Mouse (Mus musculus) embryonic facial prominence, embryonic 13.5 days (tissue): ENCODE data around the gene Trmo. TPM values are rescaled to one million over a fixed set of nuclear protein-coding genes. Genes with fewer than 3 reads are reported as not detected.

Experiments
- ATAC-seq: fragments of 200-750 bp; cut with Nextera tagmentation; 2 replicates; pipeline ENCODE4 v1.8.0; 2017; ENCODE audit warnings: low read depth; ENCODE audit not compliant: insufficient number of reproducible peaks, insufficient read depth, low FRiP score, low TSS enrichment
- H3K27ac ChIP-seq: fragments of 300-500 bp; sonication (generic); 2 replicates; pipeline ENCODE4 v1.5.1; 2015; ENCODE audit warnings: moderate library complexity, mild to moderate bottlenecking, inconsistent platforms
- H3K27me3 ChIP-seq: fragments of 300-500 bp; sonication (generic); 2 replicates; pipeline ENCODE4 v1.6.1; 2015; ENCODE audit warnings: mild to moderate bottlenecking, inconsistent platforms
- H3K36me3 ChIP-seq: fragments of 300-500 bp; sonication (generic); 2 replicates; pipeline ENCODE4 v1.6.1; 2015; ENCODE audit warnings: mild to moderate bottlenecking, inconsistent platforms
- H3K4me1 ChIP-seq: fragments of 300-500 bp; sonication (generic); 2 replicates; pipeline ENCODE4 v1.6.1; 2015; ENCODE audit warnings: inconsistent platforms
- H3K4me2 ChIP-seq: fragments of 300-500 bp; sonication (generic); 2 replicates; pipeline ENCODE4 v1.6.1; 2015; ENCODE audit warnings: moderate library complexity, mild to moderate bottlenecking, inconsistent platforms
- H3K4me3 ChIP-seq: fragments of 300-500 bp; sonication (generic); 2 replicates; pipeline ENCODE4 v1.5.1; 2015; ENCODE audit warnings: mild to moderate bottlenecking, inconsistent platforms
- H3K9ac ChIP-seq: fragments of 300-500 bp; sonication (generic); 2 replicates; pipeline ENCODE4 v1.6.1; 2015; ENCODE audit warnings: mild to moderate bottlenecking, inconsistent platforms
- H3K9me3 ChIP-seq: fragments of 300-500 bp; sonication (generic); 2 replicates; pipeline ENCODE4 v1.6.1; 2016; ENCODE audit warnings: inconsistent platforms
- WGBS: fragments of 180-500 bp; shearing (Covaris S2); methylation state at CpG from one replicate; pipeline ENCODE4 v1.1.7; 2015; ENCODE audit warnings: mixed read lengths; 5-methylcytosine and 5-hydroxymethylcytosine counted together
- polyA plus RNA-seq: library from polyadenylated mRNA; unstranded; fragments of >200 nt; fragmentation: Nextera tagmentation; extraction: Ambion mirVana; gene quantifications from 2 replicates; pipeline ENCODE4 v1.2.1, GENCODE M21; 2015

Trmo gene
- polyA plus RNA-seq, 1 experiment from 2014 or later = 9.3 TPM

- Histone ChIP-seq H3K36me3 (no peaks in the 10 kb centered on the region), H3K27me3 (peaks cover 99% of the 10 kb centered on the region), H3K4me2 (no peak overlapping the region), H3K27ac (no peak overlapping the region), H3K9me3 (no peaks in the 10 kb centered on the region), H3K4me3 (no peak overlapping the region), H3K4me1 (peaks cover 25% of the 10 kb centered on the region), H3K9ac (no peak overlapping the region)
- no peak for ATAC-seq
- whole genome bisulfite sequencing = 18% methylated on average over 6 of the region's 6 CpGs
Observed at GRCm38 (mm10) chr4:46346221-46346620, 43.0 kb downstream of the Trmo start.

- 0 out of 2 replicates have a peak overlapping the region, but pooled peaks have one; percentile 58 for H3K4me2 ChIP-seq
- H3K9ac ChIP-seq = no peak overlapping the region
- H3K9me3 ChIP-seq = no peaks in the 10 kb centered on the region
- H3K36me3 ChIP-seq = no peaks in the 10 kb centered on the region
- H3K4me3 ChIP-seq = 0 out of 2 replicates have a peak overlapping the region, but pooled peaks have one; percentile 44
- WGBS = 16% methylated on average over 3 of the region's 3 CpGs
- H3K4me1 ChIP-seq = peaks cover 25% of the 10 kb centered on the region
- no peak overlapping the region for H3K27ac ChIP-seq
- H3K27me3 ChIP-seq = peaks cover 99% of the 10 kb centered on the region
- ATAC-seq = no peak
Observed at GRCm38 (mm10) chr4:46345773-46346100, 43.5 kb downstream of the Trmo start.

GRCm38 (mm10) chr4:46345056-46345772 lies 44.0 kb downstream of the Trmo start:
- WGBS = 3% methylated on average over 49 of the region's 67 CpGs
- Histone ChIP-seq H3K4me2 (peak overlapping the region; percentile 58), H3K4me3 (peak overlapping the region; percentile 44), H3K9ac (peak overlapping the region; percentile 32), H3K27ac (no peak overlapping the region), H3K9me3 (no peaks in the 10 kb centered on the region), H3K4me1 (peaks cover 25% of the 10 kb centered on the region), H3K27me3 (peaks cover 99% of the 10 kb centered on the region), H3K36me3 (no peaks in the 10 kb centered on the region)
- no peak for ATAC-seq

GRCm38 (mm10) chr4:46344288-46344687 lies 44.9 kb downstream of the Trmo start:
- H3K27ac ChIP-seq = no peak overlapping the region

GRCm38 (mm10) chr4:46343596-46344260 lies 45.5 kb downstream of the Trmo start, which contains the start of gene Foxe1:
Foxe1 (plus strand) TSS chr4:46343609.
- ATAC-seq = peak; percentile 38; the same call in 1 of the 2 replicates
- 1% methylated on average over 64 of the region's 70 CpGs for WGBS
- H3K4me2 ChIP-seq = peak within 1 kb of the TSS; percentile 58
- peak within 1 kb of the TSS; percentile 44 for H3K4me3 ChIP-seq
- H3K9ac ChIP-seq = peak within 1 kb of the TSS; percentile 32; the same call in 1 of the 2 replicates
- no peak within 1 kb of the TSS for H3K27ac ChIP-seq
- H3K27me3 ChIP-seq = peaks cover 99% of the 10 kb centered on the region
- H3K4me1 ChIP-seq = peaks cover 30% of the 10 kb centered on the region
- no peaks in the 10 kb centered on the region for H3K9me3 ChIP-seq
- no peaks in the 10 kb centered on the region for H3K36me3 ChIP-seq

More at GRCm38 (mm10) chr4:46344288-46344687, 44.9 kb downstream of the Trmo start:
- under 1% methylated on average over 51 of the region's 51 CpGs for WGBS
- peaks cover 99% of the 10 kb centered on the region for H3K27me3 ChIP-seq
- H3K9ac ChIP-seq = peak overlapping the region; percentile 32; the same call in 1 of the 2 replicates
- no peaks in the 10 kb centered on the region for H3K36me3 ChIP-seq
- H3K9me3 ChIP-seq = no peaks in the 10 kb centered on the region
- peak overlapping the region; percentile 44 for H3K4me3 ChIP-seq
- no peak for ATAC-seq
- peaks cover 30% of the 10 kb centered on the region for H3K4me1 ChIP-seq
- H3K4me2 ChIP-seq = peak overlapping the region; percentile 58

GRCm38 (mm10) chr4:46342711-46343286 lies 46.4 kb downstream of the Trmo start:
- no peak for ATAC-seq
- H3K4me3 ChIP-seq = peak overlapping the region; percentile 44
- H3K4me2 ChIP-seq = peak overlapping the region; percentile 43
- no peak overlapping the region for H3K9ac ChIP-seq
- H3K9me3 ChIP-seq = no peaks in the 10 kb centered on the region
- no peaks in the 10 kb centered on the region for H3K36me3 ChIP-seq
- H3K4me1 ChIP-seq = peaks cover 30% of the 10 kb centered on the region
- H3K27me3 ChIP-seq = peaks cover 99% of the 10 kb centered on the region
- WGBS = 2% methylated on average over 16 of the region's 28 CpGs
- H3K27ac ChIP-seq = no peak overlapping the region

GRCm38 (mm10) chr4:46341831-46342680 lies 47.2 kb downstream of the Trmo start:
- H3K4me3 ChIP-seq = peak overlapping the region; percentile 44
- peaks cover 30% of the 10 kb centered on the region for H3K4me1 ChIP-seq
- H3K9me3 ChIP-seq = no peaks in the 10 kb centered on the region
- H3K27me3 ChIP-seq = peaks cover 99% of the 10 kb centered on the region
- no peak overlapping the region for H3K9ac ChIP-seq
- H3K27ac ChIP-seq = no peak overlapping the region
- peak overlapping the region; percentile 43 for H3K4me2 ChIP-seq
- no peaks in the 10 kb centered on the region for H3K36me3 ChIP-seq
- ATAC-seq = no peak
- WGBS = 10% methylated on average over 22 of the region's 22 CpGs

- Histone ChIP-seq H3K27ac (no peak overlapping the region), H3K9me3 (no peaks in the 10 kb centered on the region), H3K4me3 (no peak overlapping the region), H3K4me1 (peaks cover 26% of the 10 kb centered on the region), H3K27me3 (peaks cover 87% of the 10 kb centered on the region), H3K4me2 (0 out of 2 replicates have a peak overlapping the region, but pooled peaks have one; percentile 5), H3K36me3 (no peaks in the 10 kb centered on the region), H3K9ac (no peak overlapping the region)
- WGBS = under 1% methylated on average over 26 of the region's 26 CpGs
- ATAC-seq = no peak
Observed at GRCm38 (mm10) chr4:46339584-46339983, 49.7 kb downstream of the Trmo start.

GRCm38 (mm10) chr4:46339026-46339425 lies 50.2 kb downstream of the Trmo start:
- H3K4me1 ChIP-seq = peaks cover 21% of the 10 kb centered on the region
- H3K4me3 ChIP-seq = no peak overlapping the region
- peaks cover 82% of the 10 kb centered on the region for H3K27me3 ChIP-seq
- H3K9ac ChIP-seq = no peak overlapping the region
- H3K36me3 ChIP-seq = no peaks in the 10 kb centered on the region
- 10% methylated on average over 10 of the region's 10 CpGs for WGBS
- H3K9me3 ChIP-seq = no peaks in the 10 kb centered on the region
- no peak overlapping the region for H3K4me2 ChIP-seq
- no peak for ATAC-seq
- H3K27ac ChIP-seq = no peak overlapping the region

- Histone ChIP-seq H3K4me1 (peaks cover 13% of the 10 kb centered on the region), H3K4me3 (no peak overlapping the region), H3K9ac (no peak overlapping the region), H3K27ac (no peak overlapping the region), H3K9me3 (no peaks in the 10 kb centered on the region), H3K27me3 (peaks cover 77% of the 10 kb centered on the region), H3K4me2 (no peak overlapping the region), H3K36me3 (no peaks in the 10 kb centered on the region)
- WGBS = under 1% methylated on average over 3 of the region's 3 CpGs
- ATAC-seq = no peak
Observed at GRCm38 (mm10) chr4:46337990-46338389, 51.2 kb downstream of the Trmo start.

GRCm38 (mm10) chr4:46335846-46336245 lies 53.4 kb downstream of the Trmo start:
- H3K4me2 ChIP-seq = no peak overlapping the region
- H3K27ac ChIP-seq = no peak overlapping the region
- peaks cover 62% of the 10 kb centered on the region for H3K27me3 ChIP-seq
- no peak overlapping the region for H3K9ac ChIP-seq
- no peaks in the 10 kb centered on the region for H3K36me3 ChIP-seq
- no peaks in the 10 kb centered on the region for H3K9me3 ChIP-seq
- H3K4me1 ChIP-seq = peaks cover 5% of the 10 kb centered on the region; the same call in 1 of the 2 replicates
- H3K4me3 ChIP-seq = no peak overlapping the region
- no peak for ATAC-seq
- WGBS = 4% methylated on average over 1 of the region's 1 CpGs
